Mouse (Mus musculus): Measurements from ENCODE around the gene Zbtb33. TPM values are rescaled to one million over a fixed set of nuclear protein-coding genes. Genes with fewer than 3 reads are reported as not detected.

Zbtb33 gene
- polyA plus RNA-seq, 1 experiment from 2014 or later: 9.1 TPM

- WGBS: 72% methylated on average over 1 of the region's 1 CpGs
- no peaks in the 10 kb centered on the region for H3K27me3 ChIP-seq (ENCODE audit: control insufficient read depth, insufficient read depth, low read length)
- no peaks in the 10 kb centered on the region for H3K9me3 ChIP-seq (replicated peaks; ENCODE audit: control insufficient read depth, low read length)
- H3K27ac ChIP-seq (replicated peaks; ENCODE audit: low read depth, low read length): no peak overlapping the region
- DNase-seq (ENCODE audit: low spot score) (no peak), ATAC-seq (replicated peaks; ENCODE audit: insufficient number of reproducible peaks, low FRiP score, low TSS enrichment, low read depth) (no peak)
- no peaks in the 10 kb centered on the region for H3K36me3 ChIP-seq (replicated peaks; ENCODE audit: control insufficient read depth, insufficient read depth, low read depth, low read length)
- no peak overlapping the region for H3K9ac ChIP-seq (replicated peaks; ENCODE audit: low read length)
- no peak overlapping the region for H3K4me3 ChIP-seq (ENCODE audit: low read depth, low read length)
- H3K4me2 ChIP-seq (ENCODE audit: low read depth, low read length): no peak overlapping the region
- H3K4me1 ChIP-seq (ENCODE audit: control insufficient read depth, insufficient read depth, low read length): no peaks in the 10 kb centered on the region
Observed at GRCm38 (mm10) chrX:38229888-38230287, 40.3 kb downstream of the Zbtb33 start.

- Histone ChIP-seq H3K4me3 (ENCODE audit: low read depth, low read length) (no peak overlapping the region), H3K27ac (replicated peaks; ENCODE audit: low read depth, low read length) (no peak overlapping the region), H3K36me3 (replicated peaks; ENCODE audit: control insufficient read depth, insufficient read depth, low read depth, low read length) (no peaks in the 10 kb centered on the region), H3K9ac (replicated peaks; ENCODE audit: low read length) (no peak overlapping the region), H3K4me2 (ENCODE audit: low read depth, low read length) (no peak overlapping the region), H3K4me1 (ENCODE audit: control insufficient read depth, insufficient read depth, low read length) (no peaks in the 10 kb centered on the region), H3K9me3 (replicated peaks; ENCODE audit: control insufficient read depth, low read length) (no peaks in the 10 kb centered on the region), H3K27me3 (ENCODE audit: control insufficient read depth, insufficient read depth, low read length) (no peaks in the 10 kb centered on the region)
- WGBS: 31% methylated on average over 2 of the region's 2 CpGs
- DNase-seq (ENCODE audit: low spot score) (no peak), ATAC-seq (replicated peaks; ENCODE audit: insufficient number of reproducible peaks, low FRiP score, low TSS enrichment, low read depth) (no peak)
Observed at GRCm38 (mm10) chrX:38237731-38238130, 48.1 kb downstream of the Zbtb33 start.

Small RNA genes within 50 kb of the gene (microRNA-seq; reads per million reads assigned to microRNA genes)
- 1.4 reads per million for gene Mir3110 (ENCODE audit: borderline number of aligned reads)

Other genes with a start within 250 kb of the Zbtb33 start
- not detected in 2 replicates for gene Btg1-ps1, start 171.0 kb upstream of the Zbtb33 start, polyA plus RNA-seq (2014; fragmentation: Nextera tagmentation; extraction: Ambion mirVana)
- gene Btg1-ps2, start 146.7 kb upstream of the Zbtb33 start, polyA plus RNA-seq (2014; fragmentation: Nextera tagmentation; extraction: Ambion mirVana): not detected in 2 replicates
- not detected in 2 replicates for gene Rhox10, start 123.3 kb upstream of the Zbtb33 start, polyA plus RNA-seq (2014; fragmentation: Nextera tagmentation; extraction: Ambion mirVana)
- not detected in 2 replicates for gene Rhox11, start 104.7 kb upstream of the Zbtb33 start, polyA plus RNA-seq (2014; fragmentation: Nextera tagmentation; extraction: Ambion mirVana)
- not detected in 2 replicates for gene Rhox12, start 78.9 kb upstream of the Zbtb33 start, polyA plus RNA-seq (2014; fragmentation: Nextera tagmentation; extraction: Ambion mirVana)
- not detected in 2 replicates for gene Rhox13, start 68.6 kb upstream of the Zbtb33 start, polyA plus RNA-seq (2014; fragmentation: Nextera tagmentation; extraction: Ambion mirVana)
- 29.8 and 33.0 TPM in 2 replicates for gene Tmem255a, start 62.6 kb downstream of the Zbtb33 start, polyA plus RNA-seq (2014; fragmentation: Nextera tagmentation; extraction: Ambion mirVana)
- gene Atp1b4, start 126.4 kb downstream of the Zbtb33 start, polyA plus RNA-seq (2014; fragmentation: Nextera tagmentation; extraction: Ambion mirVana): not detected in 2 replicates

Measured in embryonic facial prominence, embryonic 11.5 days (tissue).